Comparison of ENCODE assay signal across 9 mouse cellular contexts in genomic region chr4:44564602-44565001, GRCm38 (mm10).
A peak's percentile ranks its signal among the peaks of the same experiment; 100 is the strongest.
DNase-seq lines count a peak whose midpoint lies in the region; ATAC-seq and TF ChIP-seq lines count a peak whose summit lies in the region.
"Had no signal": no experiment of that assay in that cellular context is flagged by ENCODE, and none has a peak within 500 bp of the region (broad histone marks: within the 10 kb centered on the region; RNA-seq: fewer than 3 reads in every experiment).

No protein-coding gene starts in this region.

- peak; percentile 70 to 95 (median 77) for TF ChIP-seq CTCF in MEL (IDR thresholded peaks at IDR 0.05 in 2 of 3, conservative IDR thresholded peaks at IDR 0.05 in 1 of 3; ENCODE audit: control insufficient read depth in 1 of 3, insufficient read depth in 1 of 3, low read depth in 2 of 3, low read length in 3 of 3, poor library complexity in 1 of 3, severe bottlenecking in 1 of 3)
- peak; percentile 81 for TF ChIP-seq CTCF in bone marrow, adult 2 months (IDR thresholded peaks at IDR 0.05; ENCODE audit: control insufficient read depth, insufficient read depth, low read length)

- H3K27ac ChIP-seq in MEL (ENCODE audit: control insufficient read depth, low read depth, low read length): no peak overlapping the region
- no peak overlapping the region for H3K27ac ChIP-seq in bone marrow, adult 2 months (ENCODE audit: control insufficient read depth, insufficient read depth, low read depth, low read length, poor library complexity)
- H3K27ac ChIP-seq: lung, embryonic 15.5 days had no signal

- peak; percentile 55; the same call in 1 of the 2 replicates for ATAC-seq in erythroblast, adult 5-6 weeks (replicated peaks; ENCODE audit: low FRiP score, poor library complexity, severe bottlenecking)
- ATAC-seq in megakaryocyte-erythroid progenitor cell, adult 5-6 weeks (replicated peaks; ENCODE audit: low FRiP score, low TSS enrichment, poor library complexity, severe bottlenecking): peak; percentile 67; the same call in 1 of the 2 replicates

- peak; percentile 74 for DNase-seq in MEL (ENCODE audit: low read depth, low spot score)
- DNase-seq in heart, postnatal 25 days (ENCODE audit: low spot score): peak; percentile 6
- DNase-seq in layer of hippocampus, postnatal 36 days: peak; percentile 64 to 72
- DNase-seq in right cerebral cortex, postnatal 4 days: peak; percentile 91
- peak; percentile 28 to 74 for DNase-seq in urinary bladder, postnatal 4 days (ENCODE audit: low spot score in 2 of 2)

- no peaks in the 10 kb centered on the region for H3K27me3 ChIP-seq in MEL (ENCODE audit: control insufficient read depth in 1 of 2, insufficient read depth in 2 of 2, low read length in 2 of 2)

- no peaks in the 10 kb centered on the region for H3K79me2 ChIP-seq in MEL (ENCODE audit: control insufficient read depth, insufficient read depth, low read length, poor library complexity)

- H3K9ac ChIP-seq in MEL (ENCODE audit: control insufficient read depth, low read depth, low read length, poor library complexity, severe bottlenecking): no peak overlapping the region
- H3K9ac ChIP-seq: lung, embryonic 15.5 days had no signal

- TF ChIP-seq EP300 in MEL (IDR thresholded peaks at IDR 0.05; ENCODE audit: low read depth in 1 of 2, low read length in 2 of 2): no peak

- peak; percentile 74 for TF ChIP-seq RAD21 in MEL (IDR thresholded peaks at IDR 0.05; ENCODE audit: low read depth, low read length)

- no peak for TF ChIP-seq POLR2A in MEL (IDR thresholded peaks at IDR 0.05; ENCODE audit: control insufficient read depth in 1 of 2, insufficient read depth in 1 of 2, low read depth in 1 of 2, low read length in 2 of 2, poor library complexity in 1 of 2)
- no peak for TF ChIP-seq POLR2A in bone marrow, adult 2 months (IDR thresholded peaks at IDR 0.05; ENCODE audit: borderline replicate concordance, control insufficient read depth, low read depth, low read length)

- WGBS in bone marrow, adult 2 months: 8% methylated on average over 10 of the region's 10 CpGs

- no peaks in the 10 kb centered on the region for H3K36me3 ChIP-seq in MEL (ENCODE audit: control insufficient read depth in 1 of 2, insufficient read depth in 2 of 2, low read length in 2 of 2)
- H3K36me3 ChIP-seq: lung, embryonic 15.5 days had no signal

- intact Hi-C loops in heart, postnatal 25 days (cut with DNase I): no loop called here

- no peaks in the 10 kb centered on the region for H3K9me3 ChIP-seq in MEL (replicated peaks; ENCODE audit: insufficient read depth, low read length)
- H3K9me3 ChIP-seq: lung, embryonic 15.5 days had no signal

- H3K4me3 ChIP-seq in MEL (ENCODE audit: control insufficient read depth in 1 of 2, insufficient read depth in 1 of 2, low read depth in 2 of 2, low read length in 2 of 2): peak overlapping the region in 1 of 2 experiments; percentile 26; a peak in 1 of 4 replicates
- H3K4me3 ChIP-seq in bone marrow, adult 2 months (replicated peaks; ENCODE audit: control insufficient read depth, low read depth, low read length): no peak overlapping the region
- H3K4me3 ChIP-seq: lung, embryonic 15.5 days had no signal

- H3K4me1 ChIP-seq in MEL (ENCODE audit: control insufficient read depth in 1 of 2, insufficient read depth in 2 of 2, low read length in 2 of 2): peaks cover 0 to 3% of the 10 kb centered on the region in 2 experiments; a peak in 1 of 4 replicates
- no peaks in the 10 kb centered on the region for H3K4me1 ChIP-seq in bone marrow, adult 2 months (ENCODE audit: control insufficient read depth, insufficient read depth, low read length)
- H3K4me1 ChIP-seq: lung, embryonic 15.5 days had no signal

TF ChIP-seq in MEL, 35 proteins besides CTCF, POLR2A, EP300 and RAD21:
- TF ChIP-seq ZNF384 (IDR thresholded peaks at IDR 0.05; ENCODE audit: low read depth, low read length) (0 out of 2 replicates have a peak, but pooled peaks have one; percentile 12), NELFE (IDR thresholded peaks at IDR 0.05; ENCODE audit: low read depth, low read length) (no peak), SMC3 (IDR thresholded peaks at IDR 0.05; ENCODE audit: low read depth, low read length) (peak; percentile 62), E2F4 (IDR thresholded peaks at IDR 0.05; ENCODE audit: borderline replicate concordance, low read depth, low read length) (no peak), KAT2A (conservative IDR thresholded peaks at IDR 0.05; ENCODE audit: low read depth, low read length) (no peak), ELF1 (IDR thresholded peaks at IDR 0.05; ENCODE audit: low read depth, low read length) (no peak), ZC3H11A (IDR thresholded peaks at IDR 0.05; ENCODE audit: low read depth, low read length) (peak; percentile 20)
TF ChIP-seq in MEL: peak in this region for 3.

Comparison
In these comparisons a context has a peak if more than half of its experiments do, and no peak if none do; other contexts are left out.
1. DNase-seq: peak in every context shown above with its lines; median percentile 91 in right cerebral cortex, postnatal 4 days; 74 in MEL; 68 in layer of hippocampus, postnatal 36 days; 51 in urinary bladder, postnatal 4 days; 6 in heart, postnatal 25 days.